Mouse (Mus musculus) testis, adult 2 months (tissue): Measurements from ENCODE around the gene Nphs2.

Experiments used
- CTCF ChIP-seq: fragments of 200-500 bp; IDR thresholded peaks from 2 replicates; pipeline ENCODE4 v1.5.1; 2012; ENCODE audit warnings: low read depth, mild to moderate bottlenecking, inconsistent platforms, low read length, moderate library complexity; ENCODE audit not compliant: control insufficient read depth, insufficient read depth, insufficient replicate concordance
- POLR2A ChIP-seq: fragments of 200-500 bp; IDR thresholded peaks from 2 replicates; pipeline ENCODE4 v1.6.1; 2012; ENCODE audit warnings: low read depth, mild to moderate bottlenecking, inconsistent platforms, low read length, moderate library complexity; ENCODE audit not compliant: control insufficient read depth

DNA sequence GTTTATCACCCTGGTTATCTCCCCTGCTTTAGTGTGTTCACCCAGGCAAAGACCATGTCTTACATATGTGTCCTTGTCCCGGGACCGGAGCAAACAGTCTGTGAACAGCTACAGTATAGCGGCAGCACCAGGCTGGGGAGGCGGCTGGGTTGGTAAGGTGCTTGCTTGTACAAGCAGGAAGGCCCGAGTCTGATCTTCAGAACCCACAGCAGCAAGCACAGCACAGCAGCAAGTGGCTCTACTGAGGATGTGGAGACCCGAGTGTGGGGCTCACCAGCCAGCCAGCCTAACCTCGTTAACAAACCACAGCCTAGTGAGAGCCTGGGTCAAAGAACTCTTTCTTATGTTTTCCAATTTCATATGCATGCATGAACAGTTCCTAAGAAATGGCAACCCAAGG is 30.4 kb upstream of the Nphs2 start:
- TF ChIP-seq CTCF (no peak), POLR2A (no peak)
